Mouse (Mus musculus) E14TG2a.4 (cell line): ENCODE results near the gene Borcs6.

Experiments used
- CTCF ChIP-seq: conservative IDR thresholded peaks from 2 replicates; pipeline ENCODE4 v1.5.1; 2014; ENCODE audit warnings: low read length
- NANOG ChIP-seq: IDR thresholded peaks from 2 replicates; pipeline ENCODE4 v1.6.1; 2014; ENCODE audit warnings: borderline replicate concordance, low read length, mixed read lengths
- POU5F1 ChIP-seq: IDR thresholded peaks from 2 replicates; pipeline ENCODE4 v1.6.1; 2014; ENCODE audit warnings: low read length, borderline replicate concordance

DNA sequence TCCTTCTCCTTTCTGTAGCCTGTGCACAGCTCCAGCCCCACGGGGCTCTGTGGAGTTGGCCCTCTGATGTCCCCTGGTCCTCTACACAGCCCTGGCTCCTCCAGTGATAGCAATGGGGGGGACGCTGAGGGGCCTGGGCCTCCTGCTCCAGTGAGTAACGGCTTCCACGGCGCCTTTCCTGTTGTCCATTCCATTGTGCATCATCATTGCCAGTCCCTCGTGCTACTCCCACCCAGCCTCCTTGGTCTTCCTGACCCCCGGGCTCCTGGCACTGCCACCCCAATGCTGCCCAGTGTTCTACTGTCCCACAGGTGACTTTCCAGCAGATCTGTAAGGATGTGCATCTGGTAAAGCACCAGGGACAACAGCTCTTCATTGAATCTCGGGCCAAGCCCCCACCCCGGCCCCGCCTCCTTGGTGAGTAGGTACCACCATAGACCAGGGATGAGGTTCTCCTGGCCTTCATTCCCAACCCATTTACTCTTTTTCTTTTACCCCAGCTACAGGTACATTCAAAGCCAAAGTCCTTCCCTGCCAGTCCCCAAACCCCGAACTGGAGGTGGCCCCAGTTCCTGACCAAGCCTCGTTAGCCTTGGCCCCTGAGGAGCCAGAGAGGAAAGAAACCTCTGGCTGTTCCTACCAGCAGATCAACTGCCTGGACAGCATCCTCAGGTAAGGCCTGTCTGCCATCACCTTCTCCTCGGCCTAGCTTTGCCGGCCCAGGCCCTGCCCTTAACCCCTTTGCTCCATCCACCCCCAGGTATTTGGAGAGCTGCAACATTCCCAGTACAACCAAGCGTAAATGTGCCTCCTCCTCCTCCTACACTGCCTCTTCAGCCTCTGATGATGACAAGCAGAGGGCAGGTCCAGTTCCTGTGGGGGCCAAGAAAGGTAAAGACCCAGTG, 44.3 kb downstream of the Borcs6 start:
- TF ChIP-seq CTCF, result no peak
- no peak for TF ChIP-seq POU5F1
- no peak for TF ChIP-seq NANOG
